Mouse (Mus musculus) bone marrow, adult 2 months (tissue): Measurements from ENCODE around the gene Hk1. TPM values are rescaled to one million over a fixed set of nuclear protein-coding genes. Genes with fewer than 3 reads are reported as not detected.

Source experiments
- H3K27ac ChIP-seq: fragments of 200-500 bp; 2 replicates; pipeline ENCODE4 v1.5.1; 2012; ENCODE audit warnings: low read depth, mild to moderate bottlenecking, control low read depth, inconsistent platforms, low read length; ENCODE audit not compliant: control insufficient read depth, poor library complexity, insufficient read depth
- H3K4me1 ChIP-seq: fragments of 200-500 bp; 2 replicates; pipeline ENCODE4 v1.6.1; 2011; ENCODE audit warnings: low read length; ENCODE audit not compliant: control insufficient read depth, insufficient read depth
- H3K4me3 ChIP-seq: fragments of 200-500 bp; replicated peaks from 2 replicates; pipeline ENCODE3; 2011; ENCODE audit warnings: mild to moderate bottlenecking, low read depth, low read length, control low read depth; ENCODE audit not compliant: control insufficient read depth
- CTCF ChIP-seq: fragments of 200-500 bp; IDR thresholded peaks from 2 replicates; pipeline ENCODE4 v1.5.1; 2011; ENCODE audit warnings: low read length, control low read depth; ENCODE audit not compliant: control insufficient read depth, insufficient read depth
- POLR2A ChIP-seq: fragments of 200-500 bp; IDR thresholded peaks from 2 replicates; pipeline ENCODE4 v1.6.1; 2011; ENCODE audit warnings: low read depth, mild to moderate bottlenecking, control low read depth, low read length, borderline replicate concordance; ENCODE audit not compliant: control insufficient read depth
- WGBS: fragments of 180-500 bp; shearing (Covaris S2); methylation state at CpG from one replicate; pipeline ENCODE4 v1.1.7; 2018; 5-methylcytosine and 5-hydroxymethylcytosine counted together
- polyA plus RNA-seq: library from polyadenylated mRNA; stranded (reverse); fragments of >200 nt; gene quantifications from 2 replicates; pipeline ENCODE4 v1.2.4, GENCODE M21; 2011; ENCODE audit warnings: low replicate concordance; ENCODE audit not compliant: missing spikeins, insufficient read depth, insufficient read length

The Hk1 gene
- polyA plus RNA-seq, 1 experiment, result 93.6 TPM

- Histone ChIP-seq H3K4me3 (no peak overlapping the region), H3K4me1 (no peaks in the 10 kb centered on the region), H3K27ac (no peak overlapping the region)
- TF ChIP-seq CTCF, result no peak
- 71% methylated on average over 19 of the region's 19 CpGs for WGBS
These were observed 32.0 kb upstream of the Hk1 start for GRCm38 (mm10) chr10:62411431-62412410.

GRCm38 (mm10) chr10:62410943-62411342 lies 31.2 kb upstream of the Hk1 start:
- 6% methylated on average over 5 of the region's 5 CpGs for WGBS
- Histone ChIP-seq H3K27ac (no peak overlapping the region), H3K4me1 (no peaks in the 10 kb centered on the region), H3K4me3 (no peak overlapping the region)
- TF ChIP-seq CTCF (peak; percentile 94), POLR2A (no peak)

GRCm38 (mm10) chr10:62404901-62405300 lies 25.2 kb upstream of the Hk1 start:
- no peak overlapping the region for H3K4me3 ChIP-seq
- TF ChIP-seq POLR2A, result no peak
- no peak for TF ChIP-seq CTCF
- 60% methylated on average over 14 of the region's 14 CpGs for WGBS
- no peaks in the 10 kb centered on the region for H3K4me1 ChIP-seq
- H3K27ac ChIP-seq, result no peak overlapping the region

- TF ChIP-seq CTCF (no peak), POLR2A (no peak)
- WGBS, result 88% methylated on average over 19 of the region's 19 CpGs
- H3K4me3 ChIP-seq, result no peak overlapping the region
- H3K4me1 ChIP-seq, result no peaks in the 10 kb centered on the region
- no peak overlapping the region for H3K27ac ChIP-seq
These were observed 22.0 kb upstream of the Hk1 start for GRCm38 (mm10) chr10:62401641-62402111.

- Histone ChIP-seq H3K4me1 (no peaks in the 10 kb centered on the region; the same call in 1 of the 2 replicates), H3K4me3 (no peak overlapping the region), H3K27ac (no peak overlapping the region)
- 72% methylated on average over 3 of the region's 3 CpGs for WGBS
- TF ChIP-seq POLR2A (no peak), CTCF (no peak)
These were observed 3.3 kb upstream of the Hk1 start for GRCm38 (mm10) chr10:62383011-62383410.

GRCm38 (mm10) chr10:62380936-62381335 lies 1.2 kb upstream of the Hk1 start:
- Histone ChIP-seq H3K4me1 (no peaks in the 10 kb centered on the region; the same call in 1 of the 2 replicates), H3K4me3 (no peak overlapping the region), H3K27ac (no peak overlapping the region)
- TF ChIP-seq CTCF, result no peak
- no peak for TF ChIP-seq POLR2A

GRCm38 (mm10) chr10:62358827-62359226 lies 20.9 kb downstream of the Hk1 start:
- no peak overlapping the region for H3K4me3 ChIP-seq
- 82% methylated on average over 7 of the region's 7 CpGs for WGBS
- peak; percentile 70 for TF ChIP-seq CTCF
- no peak for TF ChIP-seq POLR2A
- no peak overlapping the region for H3K27ac ChIP-seq
- peaks cover 3% of the 10 kb centered on the region; the same call in 1 of the 2 replicates for H3K4me1 ChIP-seq

- TF ChIP-seq CTCF (no peak), POLR2A (no peak)
- H3K4me1 ChIP-seq, result peaks cover 3% of the 10 kb centered on the region; the same call in 1 of the 2 replicates
- WGBS, result 79% methylated on average over 17 of the region's 17 CpGs
- no peak overlapping the region for H3K27ac ChIP-seq
- no peak overlapping the region for H3K4me3 ChIP-seq
These were observed 23.5 kb downstream of the Hk1 start for GRCm38 (mm10) chr10:62356105-62356730.
